Mouse (Mus musculus) macrophage (primary cell): ENCODE data around the gene Scg2. TPM values are rescaled to one million over a fixed set of nuclear protein-coding genes. Genes with fewer than 3 reads are reported as not detected.

Source experiments
- H3K27ac ChIP-seq: fragments of 350-480 bp; formaldehyde crosslinking; 2 replicates; pipeline ENCODE4 v1.9.0; 2021
- H3K36me3 ChIP-seq: fragments of 350-480 bp; formaldehyde crosslinking; 2 replicates; pipeline ENCODE4 v1.9.0; 2021; ENCODE audit errors: inconsistent target
- H3K4me3 ChIP-seq: fragments of 350-480 bp; formaldehyde crosslinking; 2 replicates; pipeline ENCODE4 v1.9.0; 2021; ENCODE audit errors: inconsistent target
- H3K79me2 ChIP-seq: fragments of 350-480 bp; formaldehyde crosslinking; 2 replicates; pipeline ENCODE4 v1.9.0; 2021; ENCODE audit errors: inconsistent target
- WGBS: methylation state at CpG from one replicate; pipeline ENCODE4 v1.1.7; 2026; ENCODE audit warnings: inconsistent platforms; ENCODE audit not compliant: missing documents; 5-methylcytosine and 5-hydroxymethylcytosine counted together
- polyA plus RNA-seq: library from polyadenylated mRNA; stranded (reverse); fragments of 250-400 nt; gene quantifications from 3 replicates; pipeline ENCODE4 v1.2.4, GENCODE M21; 2018; ENCODE audit warnings: inconsistent platforms
- total RNA-seq, 78 experiments: library from RNA; depleted of rRNA; stranded (reverse); fragments of 250-400 nt; gene quantifications; 1 replicate in 9 of 78; 2 replicates in 24 of 78; 3 replicates in 43 of 78; 4 replicates in 2 of 78; pipeline ENCODE4 v1.2.4; 2018; ENCODE audit warnings: inconsistent platforms in 56 of 78

The Scg2 gene
- total RNA-seq (2018; cell fraction: chromatin; rRNA removed): under 1 TPM in 1 of 26 experiments, not detected in 25; 0.79 TPM
- not detected for total RNA-seq (2018; cell fraction: cytosol; rRNA removed)
- not detected for total RNA-seq (2018; cell fraction: nucleus; rRNA removed)
- polyA plus RNA-seq: not detected in 3 replicates

- H3K36me3 ChIP-seq: no peaks in the 10 kb centered on the region
- 18% methylated on average over 22 of the region's 22 CpGs for WGBS
- no peak within 1 kb of the TSS for H3K4me3 ChIP-seq
- no peaks in the 10 kb centered on the region for H3K79me2 ChIP-seq
- no peak within 1 kb of the TSS for H3K27ac ChIP-seq
These were observed at the start of gene Scg2 for GRCm38 (mm10) chr1:79439609-79440308. TSS of gene Scg2 (minus strand) at chr1:79440120.

GRCm38 (mm10) chr1:79485546-79485945 is 45.6 kb upstream of the Scg2 start:
- no peaks in the 10 kb centered on the region for H3K36me3 ChIP-seq
- no peaks in the 10 kb centered on the region for H3K79me2 ChIP-seq
- 86% methylated on average over 6 of the region's 6 CpGs for WGBS
- H3K27ac ChIP-seq: no peak overlapping the region
- H3K4me3 ChIP-seq: no peak overlapping the region

DNA sequence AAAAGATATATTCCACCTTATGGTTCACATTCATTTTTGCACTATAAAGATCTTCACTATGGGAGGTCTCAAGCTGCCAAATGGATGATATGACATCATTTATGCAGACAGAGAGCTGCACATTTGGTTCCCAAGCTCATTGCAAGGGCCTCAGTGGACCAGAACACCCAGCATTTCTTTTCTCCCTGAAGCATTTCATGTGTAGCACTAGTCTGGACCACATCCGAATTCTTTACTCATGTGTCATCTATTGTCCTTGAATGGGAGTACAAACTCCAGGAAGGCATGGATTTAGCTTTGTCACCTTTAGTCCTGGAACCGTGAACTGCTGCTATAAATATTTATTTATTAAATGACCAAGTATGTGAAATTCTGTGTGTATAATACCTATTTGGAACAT is 30.9 kb upstream of the Scg2 start:
- Histone ChIP-seq H3K36me3 (no peaks in the 10 kb centered on the region), H3K27ac (no peak overlapping the region), H3K4me3 (no peak overlapping the region), H3K79me2 (no peaks in the 10 kb centered on the region)
- WGBS: 86% methylated on average over 2 of the region's 2 CpGs

- no peak overlapping the region for H3K4me3 ChIP-seq
- WGBS: 95% methylated on average over 5 of the region's 5 CpGs
- H3K79me2 ChIP-seq: no peaks in the 10 kb centered on the region
- no peaks in the 10 kb centered on the region for H3K36me3 ChIP-seq
- H3K27ac ChIP-seq: no peak overlapping the region
These were observed 30.0 kb upstream of the Scg2 start for GRCm38 (mm10) chr1:79469871-79470270.

DNA sequence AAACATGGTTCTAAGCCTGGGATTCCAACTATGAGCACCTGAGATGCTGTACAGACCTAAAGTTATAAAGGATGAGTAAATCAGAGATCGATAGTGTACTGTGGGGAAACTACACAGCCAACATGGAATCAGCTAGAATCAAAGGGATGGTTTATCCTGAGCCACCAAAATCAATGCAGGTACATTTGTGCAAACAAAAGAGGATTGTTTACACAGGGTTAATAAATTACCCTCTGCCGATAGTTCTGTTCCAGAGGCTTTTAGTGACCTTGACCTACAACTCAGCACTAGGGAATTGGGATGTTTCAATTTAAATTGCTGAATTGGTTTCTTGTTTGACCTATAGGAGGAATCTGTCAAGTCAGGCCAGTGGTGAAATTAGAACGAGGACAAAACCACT is 26.7 kb upstream of the Scg2 start:
- no peak overlapping the region for H3K27ac ChIP-seq
- 78% methylated on average over 3 of the region's 3 CpGs for WGBS
- H3K36me3 ChIP-seq: no peaks in the 10 kb centered on the region

DNA sequence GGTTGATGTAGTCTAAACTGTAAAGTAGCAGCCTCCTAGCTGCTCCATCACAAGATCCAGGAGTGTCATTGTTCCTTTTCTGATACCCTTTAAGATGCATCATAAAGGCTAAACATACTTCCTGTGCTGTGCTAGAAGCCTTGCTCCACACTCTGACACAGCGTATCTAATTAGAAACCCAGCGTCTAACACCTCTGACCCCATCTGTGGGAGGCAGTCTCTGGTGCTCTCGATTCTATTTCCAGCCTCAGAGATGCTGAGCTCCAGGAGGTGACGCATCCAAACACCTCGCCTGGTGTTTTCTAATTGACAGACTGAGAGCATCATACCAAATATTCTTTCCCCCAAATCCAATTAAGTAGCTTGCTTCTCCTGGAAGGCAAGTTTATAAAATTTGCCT is 18.6 kb upstream of the Scg2 start:
- WGBS: 61% methylated on average over 5 of the region's 5 CpGs
- H3K27ac ChIP-seq: no peak overlapping the region

More for the DNA sequence above, 26.7 kb upstream of the Scg2 start:
- H3K79me2 ChIP-seq: no peaks in the 10 kb centered on the region
- no peak overlapping the region for H3K4me3 ChIP-seq

GRCm38 (mm10) chr1:79454164-79454563 is 14.2 kb upstream of the Scg2 start:
- WGBS: 69% methylated on average over 4 of the region's 4 CpGs
- Histone ChIP-seq H3K27ac (no peak overlapping the region), H3K4me3 (no peak overlapping the region), H3K79me2 (no peaks in the 10 kb centered on the region), H3K36me3 (no peaks in the 10 kb centered on the region)

More for the DNA sequence above, 18.6 kb upstream of the Scg2 start:
- Histone ChIP-seq H3K4me3 (no peak overlapping the region), H3K36me3 (no peaks in the 10 kb centered on the region), H3K79me2 (no peaks in the 10 kb centered on the region)

- Histone ChIP-seq H3K4me3 (no peak overlapping the region), H3K36me3 (no peaks in the 10 kb centered on the region), H3K79me2 (no peaks in the 10 kb centered on the region), H3K27ac (no peak overlapping the region)
- 88% methylated on average over 1 of the region's 1 CpGs for WGBS
These were observed 12.4 kb upstream of the Scg2 start for GRCm38 (mm10) chr1:79452339-79452738.

- Histone ChIP-seq H3K79me2 (no peaks in the 10 kb centered on the region), H3K36me3 (no peaks in the 10 kb centered on the region), H3K27ac (no peak overlapping the region), H3K4me3 (no peak overlapping the region)
- 34% methylated on average over 20 of the region's 20 CpGs for WGBS
These were observed 10.6 kb upstream of the Scg2 start for GRCm38 (mm10) chr1:79450343-79451021.

GRCm38 (mm10) chr1:79449943-79450342 is 10.0 kb upstream of the Scg2 start:
- no peaks in the 10 kb centered on the region for H3K79me2 ChIP-seq
- no peak overlapping the region for H3K4me3 ChIP-seq
- H3K36me3 ChIP-seq: no peaks in the 10 kb centered on the region
- WGBS: 31% methylated on average over 6 of the region's 6 CpGs
- no peak overlapping the region for H3K27ac ChIP-seq

DNA sequence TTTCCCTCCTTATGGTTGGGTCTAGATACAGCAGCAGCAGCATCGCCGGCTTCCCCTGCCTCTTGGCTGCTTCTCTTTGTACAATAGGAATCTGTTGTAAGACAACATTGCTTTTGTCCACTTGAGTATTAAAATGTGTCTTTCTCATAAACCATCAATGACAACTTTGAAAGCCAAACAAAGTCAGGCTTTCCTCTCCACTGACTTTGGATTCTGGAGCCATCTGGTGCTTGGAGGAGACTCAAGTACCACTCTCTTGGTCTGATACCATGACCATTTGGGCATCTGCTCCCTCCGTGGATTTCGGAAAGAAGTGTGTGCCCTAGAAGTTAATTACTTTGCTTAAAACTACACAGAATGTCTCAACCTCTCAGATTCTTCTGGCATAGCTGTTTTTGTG is 5.7 kb upstream of the Scg2 start:
- no peak overlapping the region for H3K4me3 ChIP-seq
- H3K36me3 ChIP-seq: no peaks in the 10 kb centered on the region
- H3K27ac ChIP-seq: no peak overlapping the region
- H3K79me2 ChIP-seq: no peaks in the 10 kb centered on the region
- WGBS: 89% methylated on average over 4 of the region's 4 CpGs

DNA sequence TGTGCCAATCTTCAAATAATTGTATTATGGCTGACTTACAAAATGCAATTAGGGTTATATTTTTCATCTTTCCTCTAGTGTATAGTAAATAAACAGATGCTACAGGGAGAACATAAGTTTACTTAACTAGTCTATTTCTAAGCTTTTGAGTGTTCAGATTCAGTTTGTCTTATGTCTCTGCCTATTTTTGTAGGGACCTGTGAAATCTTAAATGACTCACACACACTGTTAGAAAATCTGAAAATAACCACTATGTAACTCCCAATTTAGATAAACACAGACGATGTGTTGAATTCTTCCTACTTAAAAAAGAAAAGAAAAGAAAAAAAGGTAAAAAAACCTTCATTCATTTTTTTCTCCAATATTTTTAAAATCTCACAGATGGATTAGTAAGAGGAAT is 2.2 kb downstream of the Scg2 start:
- H3K4me3 ChIP-seq: no peak overlapping the region
- H3K27ac ChIP-seq: no peak overlapping the region
- WGBS: 91% methylated on average over 1 of the region's 1 CpGs
- H3K36me3 ChIP-seq: no peaks in the 10 kb centered on the region
- no peaks in the 10 kb centered on the region for H3K79me2 ChIP-seq

DNA sequence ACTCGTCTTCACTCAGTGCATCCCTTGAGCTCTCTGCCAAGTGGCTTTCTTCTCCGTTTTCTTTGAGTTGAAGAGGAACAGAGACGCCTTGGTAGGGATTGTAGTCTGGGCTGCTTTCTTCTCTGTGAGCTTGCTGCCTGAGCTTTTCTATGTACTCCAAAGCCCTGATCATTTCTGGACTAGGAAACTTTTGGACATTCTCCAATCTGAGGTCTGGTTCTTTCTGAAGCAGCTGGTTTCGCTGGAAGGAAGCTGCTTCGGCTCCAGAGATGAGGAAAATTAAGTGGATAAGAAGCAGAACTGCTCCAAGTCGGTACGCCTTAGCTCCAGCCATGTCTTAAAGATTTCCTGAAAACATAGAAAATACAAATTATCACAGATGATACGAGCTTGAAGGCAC is 3.2 kb downstream of the Scg2 start:
- Histone ChIP-seq H3K79me2 (no peaks in the 10 kb centered on the region), H3K27ac (no peak overlapping the region), H3K4me3 (no peak overlapping the region), H3K36me3 (no peaks in the 10 kb centered on the region)
- 90% methylated on average over 8 of the region's 8 CpGs for WGBS

DNA sequence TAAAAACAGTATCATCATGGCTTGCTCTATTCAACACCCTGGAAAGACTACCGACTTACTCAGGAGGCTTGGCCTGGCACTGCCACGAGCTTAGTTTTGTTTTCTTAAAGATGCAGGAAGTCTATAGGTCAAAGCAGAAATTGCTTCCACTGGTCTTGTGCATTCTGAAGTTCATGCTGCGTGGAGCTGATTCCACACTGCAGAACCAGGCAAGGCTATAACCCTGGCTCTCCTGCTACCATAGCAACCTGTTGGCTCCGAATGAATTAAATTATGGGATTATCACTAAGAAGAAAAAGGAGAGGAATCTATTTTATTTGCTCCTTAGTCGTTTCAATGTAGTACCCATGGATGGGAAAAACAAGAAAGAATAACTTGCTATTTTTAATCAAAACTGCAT is 10.9 kb downstream of the Scg2 start:
- no peaks in the 10 kb centered on the region for H3K36me3 ChIP-seq
- H3K27ac ChIP-seq: no peak overlapping the region
- H3K79me2 ChIP-seq: no peaks in the 10 kb centered on the region
- H3K4me3 ChIP-seq: no peak overlapping the region
- WGBS: 56% methylated on average over 5 of the region's 5 CpGs

DNA sequence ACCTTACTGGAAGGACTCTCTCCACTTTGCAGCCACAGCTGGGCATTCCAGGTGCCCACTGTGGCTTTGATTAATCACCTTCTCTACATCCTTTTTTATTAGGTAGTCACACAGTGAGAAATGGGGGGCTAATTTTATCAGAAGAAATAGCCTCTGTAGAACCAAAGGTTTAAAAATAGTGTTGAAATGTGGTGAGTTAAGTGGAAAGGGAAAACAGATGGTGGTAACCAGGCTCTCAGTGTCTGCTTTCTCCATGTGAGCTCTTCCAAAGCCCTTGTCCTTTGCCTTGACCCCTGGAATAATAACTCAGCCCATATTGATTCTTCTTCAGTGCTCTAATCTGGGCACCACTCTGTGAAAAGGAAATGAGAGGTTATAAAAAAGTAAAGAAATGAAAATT is 24.4 kb downstream of the Scg2 start:
- no peaks in the 10 kb centered on the region for H3K36me3 ChIP-seq
- H3K4me3 ChIP-seq: no peak overlapping the region
- no peak overlapping the region for H3K27ac ChIP-seq
- no peaks in the 10 kb centered on the region for H3K79me2 ChIP-seq
